Mouse (Mus musculus) left cerebral cortex, adult 2 months (tissue): ENCODE results near the gene Ndufa4l2. TPM values are rescaled to one million over a fixed set of nuclear protein-coding genes. Genes with fewer than 3 reads are reported as not detected.
A peak's percentile ranks its signal among the peaks of the same experiment; 100 is the strongest.

Source experiments
- DNase-seq, 2 experiments: peaks; one replicate each; pipeline ENCODE4 v3.0.0; 2021 to 2022; ENCODE audit warnings: low spot score in 2 of 2, mixed read lengths in 1 of 2; ENCODE audit errors: extremely low spot score in 1 of 2
- H3K27ac ChIP-seq: fragments of 200-600 bp; 2 replicates; pipeline ENCODE4 v1.8.1; 2022
- H3K4me3 ChIP-seq: fragments of 200-600 bp; 2 replicates; pipeline ENCODE4 v1.8.1; 2022
- CTCF ChIP-seq: fragments of 200-600 bp; IDR thresholded peaks from 2 replicates; pipeline ENCODE4 v1.8.1; 2022; ENCODE audit warnings: antibody characterized with exemption, mild to moderate bottlenecking, moderate library complexity
- intact Hi-C: fragments of 180-260 bp; cut with DNase I; formaldehyde crosslinking; loops from one replicate; pipeline ENCODE4 v1.15.1; 2025
- total RNA-seq, 2 experiments: library from RNA; stranded (reverse); gene quantifications; 2 replicates each; pipeline ENCODE4 v1.2.3; 2021

Ndufa4l2 gene
- total RNA-seq, 2 experiments from 2014 or later: 4.2 to 5.6 TPM

DNA sequence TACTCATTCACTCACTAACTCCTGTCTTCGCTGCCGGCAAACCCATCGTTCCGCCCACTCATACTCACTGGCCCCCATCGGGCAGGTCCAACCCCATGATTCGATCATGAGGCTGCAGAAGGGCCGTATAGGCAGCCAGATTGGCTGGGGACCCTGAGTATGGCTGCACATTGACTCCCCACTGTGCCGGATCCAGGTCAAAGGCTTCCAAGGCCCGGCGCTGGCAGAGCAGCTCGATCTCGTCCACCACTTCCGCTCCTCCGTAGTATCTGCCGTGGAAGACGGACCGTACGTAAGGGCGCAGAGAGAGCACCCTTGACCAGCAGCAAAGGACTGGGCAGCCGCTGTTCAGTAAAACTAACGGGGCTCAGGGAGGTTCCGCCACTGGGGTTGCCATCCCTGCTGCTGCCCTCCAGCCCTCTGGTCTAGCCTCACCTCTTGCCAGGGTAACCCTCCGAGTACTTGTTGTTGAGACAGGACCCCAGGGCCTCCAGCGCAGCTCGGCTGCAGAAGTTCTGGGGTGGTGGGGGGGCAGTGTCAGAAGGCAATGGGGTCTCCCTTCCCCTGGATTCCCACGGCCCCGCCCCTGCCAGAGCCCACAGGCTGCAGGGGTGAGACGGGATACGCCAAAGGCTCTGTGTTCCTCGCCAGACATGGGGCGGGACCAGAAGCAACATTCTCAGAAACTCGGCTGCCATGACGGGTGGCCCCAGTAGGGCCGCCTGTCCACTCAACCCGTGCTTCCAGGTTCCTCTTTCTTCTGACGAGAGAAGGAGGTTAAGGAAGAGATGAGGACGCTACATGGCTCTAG is 5.3 kb downstream of the Ndufa4l2 start:
- intact Hi-C loops: loop anchor here (10.0 kb wide), 1 partner anchor 495 kb away; the partner anchor contains the start of gene Prim1
- no peak overlapping the region for H3K27ac ChIP-seq
- TF ChIP-seq CTCF: no peak
- H3K4me3 ChIP-seq: no peak overlapping the region
- no peak for DNase-seq

GRCm38 (mm10) chr10:127520714-127521357 is 6.1 kb downstream of the Ndufa4l2 start:
- intact Hi-C loops: loop anchor here (10.0 kb wide), 1 partner anchor 494 kb away; the partner anchor contains the start of gene Prim1
- DNase-seq: no peak
- no peak overlapping the region for H3K4me3 ChIP-seq
- no peak overlapping the region for H3K27ac ChIP-seq
- no peak for TF ChIP-seq CTCF

- Histone ChIP-seq H3K27ac (no peak overlapping the region), H3K4me3 (peak overlapping the region; percentile 71)
- no peak for DNase-seq
- TF ChIP-seq CTCF: no peak
- intact Hi-C loops: loop anchor here (10.0 kb wide), 1 partner anchor 493 kb away; the partner anchor contains the start of gene Prim1
Measured at GRCm38 (mm10) chr10:127521611-127522080, 6.9 kb downstream of the Ndufa4l2 start.

DNA sequence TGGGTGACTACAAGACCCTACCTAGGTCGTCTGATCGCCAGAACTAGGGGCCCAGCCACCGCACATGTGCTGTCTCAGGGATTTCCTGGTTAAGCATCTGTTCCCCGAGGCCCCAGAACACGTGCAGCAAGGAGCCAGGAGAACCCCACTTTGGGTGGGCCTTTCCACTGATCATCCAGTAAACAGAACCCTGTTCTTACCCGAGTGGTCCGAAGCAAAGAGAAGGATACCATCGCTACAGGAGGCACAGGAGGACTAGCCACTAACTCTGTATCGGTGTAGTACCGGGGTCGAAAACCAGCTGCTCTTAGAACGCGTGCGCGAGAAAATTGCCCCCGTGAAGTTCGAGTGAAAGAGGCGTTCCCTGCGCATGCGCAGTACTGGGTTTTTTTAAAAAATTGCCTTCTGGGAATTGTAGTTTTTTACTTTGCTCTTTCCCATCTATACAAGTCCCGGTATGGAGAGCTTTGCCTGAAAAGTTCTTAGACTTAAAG is 7.4 kb downstream of the Ndufa4l2 start, which contains the start of gene Shmt2:
TSS of gene Shmt2 (minus strand) at position 357 of the 494 bp plus-strand sequence.
- DNase-seq: peak; percentile 81 to 86
- Histone ChIP-seq H3K27ac (no peak within 1 kb of the TSS), H3K4me3 (peak within 1 kb of the TSS; percentile 71)
- intact Hi-C loops: loop anchor here (10.0 kb wide), 1 partner anchor 493 kb away; the partner anchor contains the start of gene Prim1
- TF ChIP-seq CTCF: no peak

- no peak overlapping the region for H3K4me3 ChIP-seq
- no peak for DNase-seq
- H3K27ac ChIP-seq: no peak overlapping the region
- intact Hi-C loops: loop anchor here (10.0 kb wide), 1 partner anchor 490 kb away; the partner anchor contains the start of gene Prim1
- TF ChIP-seq CTCF: no peak
Measured at GRCm38 (mm10) chr10:127524646-127525255, 10.0 kb downstream of the Ndufa4l2 start.

DNA sequence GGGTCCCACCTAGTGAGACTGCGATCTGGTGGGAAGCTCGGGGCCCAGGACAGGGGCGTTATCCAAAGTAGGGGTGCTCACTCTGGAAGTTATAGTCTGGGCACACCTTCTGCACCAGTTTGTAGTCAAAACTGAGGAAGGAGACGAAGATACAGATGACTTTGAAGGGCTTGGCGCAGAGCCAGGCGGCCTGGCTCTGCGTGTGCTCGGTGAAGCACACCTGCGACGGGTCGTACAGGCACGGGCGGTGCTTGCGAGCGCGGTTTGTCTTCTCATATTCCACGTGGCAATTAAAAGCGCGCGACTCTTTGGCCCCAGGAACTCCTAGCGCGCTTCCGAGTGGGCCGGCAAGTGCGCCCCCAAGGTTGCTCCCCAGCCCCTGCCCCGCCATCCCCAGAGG is 11.3 kb downstream of the Ndufa4l2 start:
- intact Hi-C loops: loop anchor here (10.0 kb wide), 1 partner anchor 489 kb away; the partner anchor contains the start of gene Prim1
- H3K27ac ChIP-seq: no peak overlapping the region
- DNase-seq: no peak
- TF ChIP-seq CTCF: no peak
- no peak overlapping the region for H3K4me3 ChIP-seq

DNA sequence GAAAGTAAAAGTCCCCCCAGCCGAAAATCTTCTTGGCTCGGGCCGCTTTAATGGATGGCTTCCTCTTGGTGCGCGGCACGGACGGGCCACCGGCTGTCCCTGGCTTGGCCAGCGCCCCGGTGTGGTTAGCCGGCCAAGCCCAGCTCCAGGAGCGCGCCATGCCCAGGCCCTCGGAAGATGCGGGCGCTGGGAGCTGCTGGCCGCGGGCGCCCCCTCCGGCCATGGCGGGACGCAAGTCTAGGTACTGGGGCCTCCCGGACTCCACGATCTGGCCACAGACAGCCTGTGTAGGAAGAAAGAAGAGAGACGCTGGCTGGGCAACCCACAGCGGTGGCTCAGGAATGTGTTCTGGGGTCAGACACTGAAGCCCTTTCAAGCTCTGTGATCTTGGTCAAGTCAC is 11.9 kb downstream of the Ndufa4l2 start:
- Histone ChIP-seq H3K4me3 (0 out of 2 replicates have a peak overlapping the region, but pooled peaks have one; percentile 4), H3K27ac (no peak overlapping the region)
- peak in 1 of 2 experiments; percentile 35 for DNase-seq
- TF ChIP-seq CTCF: peak; percentile 56
- intact Hi-C loops: loop anchor here (10.0 kb wide), 1 partner anchor 488 kb away; the partner anchor contains the start of gene Prim1

DNA sequence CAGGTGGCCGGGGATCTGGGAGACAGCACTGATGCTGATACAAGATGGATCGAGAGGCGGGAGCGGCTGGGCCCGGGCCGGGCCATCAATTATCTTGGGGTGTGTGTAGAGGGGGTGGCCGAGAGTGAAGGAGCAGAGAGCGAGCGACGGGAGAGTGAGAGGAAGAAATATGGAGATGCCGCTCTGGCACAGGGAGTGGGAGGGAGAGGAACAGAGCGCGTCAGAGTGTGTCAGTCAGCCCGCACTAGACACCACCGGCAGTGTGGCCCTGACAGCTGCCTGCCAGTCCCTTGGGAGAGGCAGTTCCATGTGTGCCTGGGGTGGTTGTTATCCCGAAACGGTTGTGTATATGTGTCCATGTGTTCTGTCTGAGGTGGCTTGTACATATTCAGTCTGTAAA is 12.7 kb downstream of the Ndufa4l2 start:
- no peak for TF ChIP-seq CTCF
- H3K4me3 ChIP-seq: no peak overlapping the region
- intact Hi-C loops: loop anchor here (10.0 kb wide), 1 partner anchor 487 kb away; the partner anchor contains the start of gene Prim1
- H3K27ac ChIP-seq: no peak overlapping the region
- no peak for DNase-seq

DNA sequence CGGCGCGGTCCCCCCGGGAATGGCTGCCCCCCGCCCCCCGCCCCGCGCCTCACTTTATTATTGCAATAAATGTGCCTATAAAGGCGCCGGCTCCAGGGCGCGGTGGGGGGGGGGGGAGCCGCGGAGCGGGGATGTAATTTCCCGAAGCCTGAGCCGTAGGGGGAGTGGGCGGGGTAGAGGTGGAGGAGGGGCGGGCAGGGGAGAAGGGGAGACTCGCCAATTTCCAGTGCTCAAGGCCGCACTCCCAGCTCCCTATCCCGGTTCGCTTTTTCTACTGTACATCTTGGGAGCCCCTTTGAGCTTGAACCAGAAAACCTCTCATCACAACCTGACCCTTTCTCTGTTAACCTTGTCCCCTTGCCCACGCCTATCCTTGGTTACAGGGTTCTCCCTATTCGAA is 16.2 kb downstream of the Ndufa4l2 start:
- Histone ChIP-seq H3K4me3 (no peak overlapping the region), H3K27ac (no peak overlapping the region)
- intact Hi-C loops: no loop called here
- DNase-seq: no peak
- no peak for TF ChIP-seq CTCF

- Histone ChIP-seq H3K27ac (no peak overlapping the region), H3K4me3 (no peak overlapping the region)
- DNase-seq: no peak
- intact Hi-C loops: no loop called here
- no peak for TF ChIP-seq CTCF
Measured at GRCm38 (mm10) chr10:127531548-127531947, 16.8 kb downstream of the Ndufa4l2 start.

DNA sequence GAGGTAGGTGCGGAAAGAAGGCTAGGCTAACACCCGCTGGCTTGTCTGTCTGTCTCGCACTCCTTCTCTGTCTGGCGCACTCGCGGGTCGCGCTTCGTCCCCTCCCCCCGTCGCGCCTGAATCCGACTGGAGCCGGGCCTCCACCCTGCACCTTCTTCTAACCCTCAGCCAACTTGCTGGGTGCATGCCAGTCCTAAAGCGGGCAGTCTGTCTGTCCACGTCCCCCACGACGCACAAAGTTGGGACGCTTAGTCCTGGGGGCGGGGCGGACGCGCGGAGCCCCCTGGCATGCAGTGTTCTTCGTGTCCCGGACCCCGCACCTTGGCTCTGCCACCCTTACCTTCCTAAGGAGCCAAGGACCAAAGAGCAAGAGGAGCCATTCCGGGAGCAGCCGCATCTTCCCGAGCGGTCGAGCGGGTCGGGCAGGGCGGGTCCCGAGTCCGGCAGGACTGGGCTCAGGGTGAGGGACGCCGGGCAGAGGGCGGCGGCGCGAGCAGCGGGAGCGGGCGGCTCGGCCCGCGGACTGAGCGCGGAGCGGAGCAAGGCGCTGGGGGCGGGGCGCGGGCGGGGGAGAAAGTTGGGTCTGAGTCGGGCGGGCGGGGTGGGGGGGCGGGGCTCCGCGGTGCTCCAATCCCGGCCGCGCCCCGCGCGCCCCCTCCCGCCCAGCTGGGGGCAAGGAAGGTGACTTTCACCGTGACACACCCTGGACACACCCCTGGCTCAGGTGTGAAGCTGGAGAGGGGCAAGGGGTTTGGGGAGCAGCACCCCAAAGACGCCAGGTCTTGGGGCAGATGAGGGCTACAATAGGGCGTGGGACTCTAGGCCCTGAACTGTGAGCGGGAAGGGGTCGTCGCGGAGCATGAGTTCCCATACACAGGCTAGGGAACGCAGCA is 19.5 kb downstream of the Ndufa4l2 start, which contains the start of gene Nxph4:
TSS of gene Nxph4 (minus strand) at position 524 of the 893 bp plus-strand sequence.
- H3K27ac ChIP-seq: no peak within 1 kb of the TSS

More for the DNA sequence above, 19.5 kb downstream of the Ndufa4l2 start, which contains the start of gene Nxph4:
- no peak for DNase-seq
- peak within 1 kb of the TSS; percentile 40 for H3K4me3 ChIP-seq
- TF ChIP-seq CTCF: no peak
- intact Hi-C loops: no loop called here
